Mouse (Mus musculus) heart, postnatal 0 days (tissue): Measurements from ENCODE around the gene Mdm1.

Experiments
- CTCF ChIP-seq: IDR thresholded peaks from 2 replicates; pipeline ENCODE4 v1.5.1; 2016; ENCODE audit warnings: antibody characterized with exemption, control low read depth, low read depth
- EP300 ChIP-seq: IDR thresholded peaks from 2 replicates; pipeline ENCODE4 v1.6.1; 2016; ENCODE audit warnings: antibody characterized with exemption, low read depth

- TF ChIP-seq CTCF (no peak), EP300 (no peak)
Observed at GRCm38 (mm10) chr10:118116456-118116855, 25.2 kb upstream of the Mdm1 start.
